Mouse (Mus musculus): ENCODE results near the gene Rsbn1.

GRCm38 (mm10) chr3:103885946-103886345 lies 28.0 kb upstream of the Rsbn1 start:
- TF ChIP-seq CTCF (IDR thresholded peaks at IDR 0.05; ENCODE audit: borderline replicate concordance, extremely low read depth, insufficient read depth, insufficient read length) (no peak), POLR2A (IDR thresholded peaks at IDR 0.05; ENCODE audit: borderline replicate concordance, extremely low read depth, insufficient read depth, insufficient read length, poor library complexity, severe bottlenecking) (no peak)
